Mouse (Mus musculus) kidney, adult 2 months (tissue): ENCODE data around the gene Zfp710.

Source experiments
- CTCF ChIP-seq: fragments of 200-500 bp; conservative IDR thresholded peaks from 2 replicates; pipeline ENCODE4 v1.5.1; 2011; ENCODE audit warnings: low read depth, mild to moderate bottlenecking, control low read depth, low read length, moderate library complexity, mixed read lengths; ENCODE audit not compliant: insufficient read depth, insufficient read length
- POLR2A ChIP-seq: fragments of 200-500 bp; IDR thresholded peaks from one replicate; pipeline ENCODE4 v1.6.1; 2011; ENCODE audit warnings: low read depth, low read length, control low read depth

DNA sequence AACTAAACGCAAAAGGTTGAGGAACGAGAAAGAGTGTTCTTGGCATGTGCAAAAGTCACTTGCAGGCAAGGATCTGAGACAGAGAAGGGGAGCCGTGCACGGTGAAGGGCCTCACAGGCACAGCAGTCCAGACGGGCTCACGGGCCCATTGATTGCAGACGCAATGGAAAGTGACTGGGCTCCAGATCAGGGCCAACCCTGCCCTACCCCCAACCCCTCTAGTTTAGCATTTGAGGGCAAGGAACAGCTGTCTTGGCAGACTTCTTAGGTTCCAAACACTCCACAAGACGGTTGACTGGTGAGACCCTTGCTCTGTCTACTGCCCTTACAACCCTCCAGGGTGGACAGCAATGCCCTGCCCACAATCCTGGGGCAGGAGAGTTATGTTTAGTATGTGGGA is 48.9 kb downstream of the Zfp710 start:
- TF ChIP-seq POLR2A = no peak
- TF ChIP-seq CTCF = no peak
